Mouse (Mus musculus) cortical plate, adult 2 months (tissue): Measurements from ENCODE around the gene Fam50b.

Experiments
- CTCF ChIP-seq: fragments of 200-500 bp; IDR thresholded peaks from 2 replicates; pipeline ENCODE4 v1.5.1; 2011; ENCODE audit warnings: mild to moderate bottlenecking, control low read depth, low read length; ENCODE audit not compliant: insufficient read depth; ENCODE audit errors: extremely low read depth
- POLR2A ChIP-seq: fragments of 200-500 bp; IDR thresholded peaks from 2 replicates; pipeline ENCODE4 v1.6.1; 2011; ENCODE audit warnings: mild to moderate bottlenecking, low read length, control low read depth; ENCODE audit not compliant: insufficient read depth; ENCODE audit errors: extremely low read depth

DNA sequence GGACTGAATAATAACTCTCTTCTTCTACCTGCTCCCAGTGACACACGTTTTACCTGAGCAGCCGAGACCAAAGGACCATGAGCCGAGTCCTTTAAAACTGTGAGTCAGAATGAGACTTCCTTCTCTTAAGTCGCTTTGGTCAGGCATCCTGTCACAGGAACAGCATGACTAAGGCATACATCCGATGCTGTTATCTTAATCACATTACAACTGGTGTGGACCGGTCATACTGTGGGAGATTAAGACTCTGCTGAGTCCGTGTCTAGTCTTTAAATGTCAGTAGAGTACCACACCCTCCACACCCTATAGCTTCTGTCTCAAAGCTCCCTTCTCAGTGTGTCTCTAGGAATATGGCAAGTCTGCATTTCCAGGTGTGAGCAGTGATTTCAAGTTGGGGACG, 50.2 kb downstream of the Fam50b start:
- TF ChIP-seq POLR2A (no peak), CTCF (no peak)
